ENCODE assay signal across 9 mouse cellular contexts in genomic region chr7:19876781-19877425, GRCm38 (mm10). TPM values are rescaled to one million over a fixed set of nuclear protein-coding genes. Genes with fewer than 3 reads are reported as not detected.
A peak's percentile ranks its signal among the peaks of the same experiment; 100 is the strongest.
DNase-seq lines count a peak whose midpoint lies in the region; ATAC-seq and TF ChIP-seq lines count a peak whose summit lies in the region.
"Had no signal": no experiment of that assay in that cellular context is flagged by ENCODE, and none has a peak within 500 bp of the region (broad histone marks: within the 10 kb centered on the region; RNA-seq: fewer than 3 reads in every experiment).

No protein-coding gene starts in this region.

- no peak overlapping the region for H3K27ac ChIP-seq in hindbrain, embryonic 12.5 days
- H3K27ac ChIP-seq in hindbrain, embryonic 10.5 days = no peak overlapping the region
- no peak overlapping the region for H3K27ac ChIP-seq in liver, embryonic 15.5 days (replicated peaks)
- H3K27ac ChIP-seq in small intestine, adult 2 months (ENCODE audit: insufficient read depth, low read depth, low read length) = peak overlapping the region; percentile 98
- H3K27ac ChIP-seq: limb, embryonic 15.5 days had no signal

- peak; percentile 33; the same call in 1 of the 2 replicates for ATAC-seq in hindbrain, embryonic 12.5 days (ENCODE audit: low FRiP score)
- ATAC-seq in liver, embryonic 15.5 days (ENCODE audit: insufficient read depth) = 0 out of 2 replicates have a peak, but pooled peaks have one; percentile 16

- no peak overlapping the region for H3K4me3 ChIP-seq in hindbrain, embryonic 12.5 days
- H3K4me3 ChIP-seq in hindbrain, embryonic 10.5 days = no peak overlapping the region
- no peak overlapping the region for H3K4me3 ChIP-seq in liver, embryonic 15.5 days (replicated peaks)
- H3K4me3 ChIP-seq in small intestine, adult 2 months (ENCODE audit: low read depth, low read length) = no peak overlapping the region
- H3K4me3 ChIP-seq: limb, embryonic 15.5 days had no signal

- no peaks in the 10 kb centered on the region for H3K36me3 ChIP-seq in hindbrain, embryonic 12.5 days
- no peaks in the 10 kb centered on the region for H3K36me3 ChIP-seq in hindbrain, embryonic 10.5 days
- no peaks in the 10 kb centered on the region for H3K36me3 ChIP-seq in liver, embryonic 15.5 days (replicated peaks)
- no peaks in the 10 kb centered on the region for H3K36me3 ChIP-seq in small intestine, adult 2 months (ENCODE audit: control insufficient read depth, insufficient read depth, low read length)
- H3K36me3 ChIP-seq: limb, embryonic 15.5 days had no signal

- TF ChIP-seq CTCF in small intestine, adult 2 months (IDR thresholded peaks at IDR 0.05; ENCODE audit: extremely low read depth, insufficient read length, insufficient replicate concordance, low read depth, low read length) = no peak

- no peak for TF ChIP-seq POLR2A in small intestine, adult 2 months (IDR thresholded peaks at IDR 0.05; ENCODE audit: low read depth, low read length)

- H3K9me3 ChIP-seq in hindbrain, embryonic 12.5 days (replicated peaks) = 0 out of 2 replicates have a peak, but pooled peaks cover 3% of the 10 kb centered on the region
- H3K9me3 ChIP-seq in hindbrain, embryonic 10.5 days = 0 out of 2 replicates have a peak, but pooled peaks cover 11% of the 10 kb centered on the region
- H3K9me3 ChIP-seq in liver, embryonic 15.5 days (replicated peaks) = no peaks in the 10 kb centered on the region
- H3K9me3 ChIP-seq: limb, embryonic 15.5 days had no signal

- no peak overlapping the region for H3K9ac ChIP-seq in hindbrain, embryonic 12.5 days
- H3K9ac ChIP-seq in liver, embryonic 15.5 days = no peak overlapping the region
- H3K9ac ChIP-seq: limb, embryonic 15.5 days had no signal

- no peak overlapping the region for H3K4me2 ChIP-seq in hindbrain, embryonic 12.5 days (replicated peaks)
- peak overlapping the region; percentile 7; the same call in 1 of the 2 replicates for H3K4me2 ChIP-seq in liver, embryonic 15.5 days
- H3K4me2 ChIP-seq: limb, embryonic 15.5 days had no signal

- DNase-seq in hindbrain, embryonic 10.5 days (ENCODE audit: low spot score) = no peak
- peak; percentile 24 for DNase-seq in T-cell, adult 2 months (ENCODE audit: low spot score)
- no peak for DNase-seq in cerebellum, adult 9-11 months
- no peak for DNase-seq in heart, postnatal 14 days
- DNase-seq in layer of hippocampus, adult 9-11 months = no peak

- 66% methylated on average over 14 of the region's 14 CpGs for WGBS in hindbrain, embryonic 12.5 days
- 65% methylated on average over 14 of the region's 14 CpGs for WGBS in hindbrain, embryonic 10.5 days
- 20% methylated on average over 14 of the region's 14 CpGs for whole genome bisulfite sequencing in liver, embryonic 15.5 days (ENCODE audit: insufficient replicate concordance)
- WGBS in small intestine, adult 2 months = 10% methylated on average over 14 of the region's 14 CpGs

- H3K27me3 ChIP-seq in hindbrain, embryonic 12.5 days = no peaks in the 10 kb centered on the region
- H3K27me3 ChIP-seq in hindbrain, embryonic 10.5 days (ENCODE audit: insufficient read depth, poor library complexity, severe bottlenecking) = no peaks in the 10 kb centered on the region
- no peaks in the 10 kb centered on the region for H3K27me3 ChIP-seq in liver, embryonic 15.5 days
- H3K27me3 ChIP-seq in small intestine, adult 2 months (ENCODE audit: control insufficient read depth, insufficient read depth, low read length) = no peaks in the 10 kb centered on the region
- H3K27me3 ChIP-seq: limb, embryonic 15.5 days had no signal

- intact Hi-C loops in heart, postnatal 14 days (cut with DNase I) = loop anchor here (2.0 kb wide), 1 partner anchor 80 kb away; no protein-coding TSS in a partner anchor

- no peaks in the 10 kb centered on the region for H3K4me1 ChIP-seq in hindbrain, embryonic 12.5 days
- no peaks in the 10 kb centered on the region for H3K4me1 ChIP-seq in hindbrain, embryonic 10.5 days (replicated peaks)
- 0 out of 2 replicates have a peak, but pooled peaks cover 8% of the 10 kb centered on the region for H3K4me1 ChIP-seq in liver, embryonic 15.5 days (replicated peaks)
- H3K4me1 ChIP-seq in small intestine, adult 2 months (ENCODE audit: control insufficient read depth, insufficient read depth, insufficient read length, low read length) = peaks cover 12% of the 10 kb centered on the region
- H3K4me1 ChIP-seq: limb, embryonic 15.5 days had no signal

RNA-seq across cellular contexts. Expression of gene Ceacam19, which starts 10.9 kb away (rescaled TPM):
- not detected in 2 replicates for polyA plus RNA-seq in hindbrain, embryonic 12.5 days (2016; fragmentation: Nextera tagmentation; extraction: Ambion mirVana)
- polyA plus RNA-seq in hindbrain, embryonic 10.5 days (2016; fragmentation: Nextera tagmentation; extraction: Ambion mirVana) = not detected in 2 replicates
- polyA plus RNA-seq in liver, embryonic 15.5 days (2015; fragmentation: Nextera tagmentation; extraction: Ambion mirVana) = not detected in 2 replicates
- not detected in 2 replicates for polyA plus RNA-seq in small intestine, adult 2 months (2012; rRNA removed)
- not detected for total RNA-seq in heart, postnatal 14 days (2021)

RNA-seq across cellular contexts. Expression of gene Ceacam16, which starts 15.8 kb away (rescaled TPM):
- polyA plus RNA-seq in hindbrain, embryonic 12.5 days (2016; fragmentation: Nextera tagmentation; extraction: Ambion mirVana) = not detected in 2 replicates
- polyA plus RNA-seq in hindbrain, embryonic 10.5 days (2016; fragmentation: Nextera tagmentation; extraction: Ambion mirVana) = not detected in 2 replicates
- polyA plus RNA-seq in liver, embryonic 15.5 days (2015; fragmentation: Nextera tagmentation; extraction: Ambion mirVana) = not detected in 2 replicates
- 0.47 and 1.3 TPM in 2 replicates for polyA plus RNA-seq in small intestine, adult 2 months (2012; rRNA removed)
- 1 to 10 TPM in 1 of 2 experiments, under 1 TPM in 1; 0.34 to 1.2 TPM for total RNA-seq in heart, postnatal 14 days (2021)
- polyA plus RNA-seq: limb, embryonic 15.5 days had no signal

RNA-seq across cellular contexts. Expression of gene Gm19345, which starts 25.1 kb away (rescaled TPM):
- polyA plus RNA-seq in hindbrain, embryonic 12.5 days (2016; fragmentation: Nextera tagmentation; extraction: Ambion mirVana) = 1.1 and 1.7 TPM in 2 replicates
- 0.20 TPM in 1 of 2 replicates, not detected in the other for polyA plus RNA-seq in hindbrain, embryonic 10.5 days (2016; fragmentation: Nextera tagmentation; extraction: Ambion mirVana)
- polyA plus RNA-seq in liver, embryonic 15.5 days (2015; fragmentation: Nextera tagmentation; extraction: Ambion mirVana) = not detected in 2 replicates
- 0.13 TPM in 1 of 2 replicates, not detected in the other for polyA plus RNA-seq in small intestine, adult 2 months (2012; rRNA removed)
- total RNA-seq in heart, postnatal 14 days (2021) = not detected
- polyA plus RNA-seq: limb, embryonic 15.5 days had no signal

RNA-seq across cellular contexts. Expression of gene Pvr, which starts 44.1 kb away (rescaled TPM):
- 4.6 and 6.1 TPM in 2 replicates for polyA plus RNA-seq in hindbrain, embryonic 12.5 days (2016; fragmentation: Nextera tagmentation; extraction: Ambion mirVana)
- 4.4 and 5.4 TPM in 2 replicates for polyA plus RNA-seq in hindbrain, embryonic 10.5 days (2016; fragmentation: Nextera tagmentation; extraction: Ambion mirVana)
- polyA plus RNA-seq in liver, embryonic 15.5 days (2015; fragmentation: Nextera tagmentation; extraction: Ambion mirVana) = 2.8 and 3.4 TPM in 2 replicates
- 5.7 and 14.3 TPM in 2 replicates for polyA plus RNA-seq in small intestine, adult 2 months (2012; rRNA removed)
- 10 to 100 TPM; 20.0 to 25.6 TPM for total RNA-seq in heart, postnatal 14 days (2021)

RNA-seq across cellular contexts. Expression of gene Bcl3, which starts 54.3 kb away (rescaled TPM):
- 1.1 and 2.1 TPM in 2 replicates for polyA plus RNA-seq in hindbrain, embryonic 12.5 days (2016; fragmentation: Nextera tagmentation; extraction: Ambion mirVana)
- polyA plus RNA-seq in hindbrain, embryonic 10.5 days (2016; fragmentation: Nextera tagmentation; extraction: Ambion mirVana) = 0.60 and 0.78 TPM in 2 replicates
- polyA plus RNA-seq in liver, embryonic 15.5 days (2015; fragmentation: Nextera tagmentation; extraction: Ambion mirVana) = 4.7 and 5.3 TPM in 2 replicates
- polyA plus RNA-seq in small intestine, adult 2 months (2012; rRNA removed) = 169 and 226 TPM in 2 replicates
- total RNA-seq in heart, postnatal 14 days (2021) = 1 to 10 TPM; 3.9 to 4.5 TPM
